Comparison of ENCODE assay signal across 18 mouse cellular contexts in genomic region chr10:60379419-60379957, GRCm38 (mm10). TPM values are rescaled to one million over a fixed set of nuclear protein-coding genes. Genes with fewer than 3 reads are reported as not detected.
DNase-seq lines count a peak whose midpoint lies in the region; ATAC-seq and TF ChIP-seq lines count a peak whose summit lies in the region.
"Had no signal": no experiment of that assay in that cellular context is flagged by ENCODE, and none has a peak within 500 bp of the region (broad histone marks: within the 10 kb centered on the region; RNA-seq: fewer than 3 reads in every experiment).

No protein-coding gene starts in this region.

- H3K36me3 ChIP-seq in heart, adult 2 months (ENCODE audit: control insufficient read depth, insufficient read depth, low read length) = no peaks in the 10 kb centered on the region; the same call in none of the 2 replicates
- no peaks in the 10 kb centered on the region for H3K36me3 ChIP-seq in lung, embryonic 14.5 days (ENCODE audit: insufficient read depth)
- no peaks in the 10 kb centered on the region for H3K36me3 ChIP-seq in embryonic facial prominence, embryonic 15.5 days
- no peaks in the 10 kb centered on the region for H3K36me3 ChIP-seq in stomach, embryonic 14.5 days (ENCODE audit: control insufficient read depth, insufficient read depth, low read length)
- H3K36me3 ChIP-seq: G1E; midbrain, embryonic 12.5 days; stomach, embryonic 15.5 days had no signal

- no peaks in the 10 kb centered on the region for H3K9me3 ChIP-seq in lung, embryonic 14.5 days (ENCODE audit: low read depth, low read length)
- no peaks in the 10 kb centered on the region for H3K9me3 ChIP-seq in embryonic facial prominence, embryonic 15.5 days (replicated peaks)
- H3K9me3 ChIP-seq in stomach, embryonic 14.5 days (ENCODE audit: control insufficient read depth, low read depth, low read length) = no peaks in the 10 kb centered on the region
- H3K9me3 ChIP-seq: midbrain, embryonic 12.5 days; stomach, embryonic 15.5 days had no signal

- H3K79me2 ChIP-seq in heart, adult 2 months (replicated peaks; ENCODE audit: control insufficient read depth, insufficient read depth, low read length) = no peaks in the 10 kb centered on the region

- H3K27ac ChIP-seq in heart, adult 2 months = peak overlapping the region; percentile 12; the same call in 1 of the 2 replicates
- no peak overlapping the region; the same call in 1 of the 2 replicates for H3K27ac ChIP-seq in lung, embryonic 14.5 days (ENCODE audit: low read depth)
- peak overlapping the region; percentile 6; the same call in 1 of the 2 replicates for H3K27ac ChIP-seq in embryonic facial prominence, embryonic 15.5 days (replicated peaks)
- H3K27ac ChIP-seq in stomach, embryonic 14.5 days (ENCODE audit: low read length) = 0 out of 2 replicates have a peak overlapping the region, but pooled peaks have one; percentile 0
- H3K27ac ChIP-seq: midbrain, embryonic 12.5 days; stomach, embryonic 15.5 days had no signal

- intact Hi-C loops in heart, adult 2 months (cut with DNase I) = no loop called here
- intact Hi-C loops in left cerebral cortex, postnatal 36 days (cut with DNase I) = no loop called here

- TF ChIP-seq EP300 in heart, adult 2 months (IDR thresholded peaks at IDR 0.05; ENCODE audit: insufficient read depth, low read depth, low read length) = no peak

- TF ChIP-seq POLR2A in heart, adult 2 months (IDR thresholded peaks at IDR 0.05; ENCODE audit: insufficient read depth, low read depth, low read length) = no peak

- H3K4me2 ChIP-seq in lung, embryonic 14.5 days = no peak overlapping the region
- H3K4me2 ChIP-seq in embryonic facial prominence, embryonic 15.5 days (replicated peaks) = no peak overlapping the region
- no peak overlapping the region for H3K4me2 ChIP-seq in stomach, embryonic 14.5 days (replicated peaks; ENCODE audit: low read depth, low read length)
- H3K4me2 ChIP-seq: midbrain, embryonic 12.5 days; stomach, embryonic 15.5 days had no signal

- peaks cover 15% of the 10 kb centered on the region for H3K4me1 ChIP-seq in heart, adult 2 months (ENCODE audit: control insufficient read depth, insufficient read depth, low read length)
- H3K4me1 ChIP-seq in lung, embryonic 14.5 days (ENCODE audit: insufficient read depth) = no peaks in the 10 kb centered on the region
- H3K4me1 ChIP-seq in embryonic facial prominence, embryonic 15.5 days = peaks cover 12% of the 10 kb centered on the region; the same call in 1 of the 2 replicates
- H3K4me1 ChIP-seq in stomach, embryonic 14.5 days (ENCODE audit: control insufficient read depth, insufficient read depth, low read length) = 0 out of 2 replicates have a peak, but pooled peaks cover 3% of the 10 kb centered on the region
- H3K4me1 ChIP-seq: midbrain, embryonic 12.5 days had no signal

- peak in 1 of 2 experiments; percentile 21 for DNase-seq in heart, adult 2 months
- no peak for DNase-seq in heart, adult 11 months
- no peak for DNase-seq in lung, embryonic 14.5 days
- DNase-seq in lung, postnatal 4 days = no peak
- no peak for DNase-seq in urinary bladder, adult 18-20 months (ENCODE audit: low spot score in 2 of 2)
- DNase-seq in left cerebral cortex, postnatal 36 days (ENCODE audit: low spot score in 2 of 2) = no peak
- DNase-seq: adrenal gland, postnatal 36 days; B cell, adult 2 months; cerebellum, adult 11-12 months; gastrocnemius, postnatal 14 days; kidney, postnatal 25 days had no signal

- H3K4me3 ChIP-seq in heart, adult 2 months = no peak overlapping the region
- no peak overlapping the region for H3K4me3 ChIP-seq in lung, embryonic 14.5 days (ENCODE audit: low read depth, low read length)
- no peak overlapping the region for H3K4me3 ChIP-seq in embryonic facial prominence, embryonic 15.5 days (replicated peaks)
- H3K4me3 ChIP-seq in stomach, embryonic 14.5 days (ENCODE audit: low read depth, low read length) = no peak overlapping the region
- H3K4me3 ChIP-seq: midbrain, embryonic 12.5 days; stomach, embryonic 15.5 days had no signal

- H3K9ac ChIP-seq in heart, adult 2 months (ENCODE audit: low read depth, low read length) = no peak overlapping the region
- H3K9ac ChIP-seq in lung, embryonic 14.5 days = 0 out of 2 replicates have a peak overlapping the region, but pooled peaks have one; percentile 15
- no peak overlapping the region for H3K9ac ChIP-seq in embryonic facial prominence, embryonic 15.5 days
- no peak overlapping the region for H3K9ac ChIP-seq in stomach, embryonic 14.5 days (replicated peaks; ENCODE audit: low read depth, low read length)
- H3K9ac ChIP-seq: midbrain, embryonic 12.5 days; stomach, embryonic 15.5 days had no signal

- no peak for ATAC-seq in lung, embryonic 14.5 days (ENCODE audit: insufficient read depth)
- ATAC-seq in embryonic facial prominence, embryonic 15.5 days (ENCODE audit: insufficient number of reproducible peaks, low FRiP score, low TSS enrichment, low read depth) = no peak
- ATAC-seq in stomach, embryonic 14.5 days (ENCODE audit: insufficient number of reproducible peaks, insufficient read depth, low FRiP score, low read depth) = no peak

- H3K27me3 ChIP-seq in heart, adult 2 months (ENCODE audit: control insufficient read depth, insufficient read depth, low read length) = no peaks in the 10 kb centered on the region
- no peaks in the 10 kb centered on the region for H3K27me3 ChIP-seq in lung, embryonic 14.5 days (ENCODE audit: insufficient read depth, low read length)
- H3K27me3 ChIP-seq in embryonic facial prominence, embryonic 15.5 days = no peaks in the 10 kb centered on the region
- H3K27me3 ChIP-seq in stomach, embryonic 14.5 days (ENCODE audit: control insufficient read depth, insufficient read depth, low read length) = no peaks in the 10 kb centered on the region
- H3K27me3 ChIP-seq: midbrain, embryonic 12.5 days; stomach, embryonic 15.5 days had no signal

- 59% methylated on average over 9 of the region's 9 CpGs for WGBS in heart, adult 2 months
- WGBS in lung, embryonic 14.5 days = 65% methylated on average over 9 of the region's 9 CpGs
- 62% methylated on average over 9 of the region's 9 CpGs for WGBS in embryonic facial prominence, embryonic 15.5 days
- WGBS in stomach, embryonic 14.5 days = 69% methylated on average over 9 of the region's 9 CpGs

- TF ChIP-seq CTCF in heart, adult 2 months (IDR thresholded peaks at IDR 0.05) = no peak
- no peak for TF ChIP-seq CTCF in lung, embryonic 14.5 days (IDR thresholded peaks at IDR 0.05; ENCODE audit: low read depth)

RNA-seq across cellular contexts. Expression of gene Gm17455, which starts 20.0 kb away (rescaled TPM):
- not detected for total RNA-seq in heart, adult 2 months (2021)
- 0.56 and 1.9 TPM in 2 replicates for polyA plus RNA-seq in heart, adult 2 months (2012; rRNA removed)
- polyA plus RNA-seq in lung, embryonic 14.5 days (2014; fragmentation: Nextera tagmentation; extraction: Ambion mirVana) = 0.74 and 1.2 TPM in 2 replicates
- 1.3 and 2.3 TPM in 2 replicates for polyA plus RNA-seq in embryonic facial prominence, embryonic 15.5 days (2015; fragmentation: Nextera tagmentation; extraction: Ambion mirVana)
- 0.41 and 1.4 TPM in 2 replicates for polyA plus RNA-seq in stomach, embryonic 14.5 days (2014; fragmentation: Nextera tagmentation; extraction: Ambion mirVana)
- not detected for total RNA-seq in left cerebral cortex, postnatal 36 days (2021)
- total RNA-seq: adrenal gland, postnatal 36 days; common myeloid progenitor, adult 5-6 weeks; G1E; hematopoietic stem cell, adult 5-6 weeks had no signal
- polyA plus RNA-seq: G1E had no signal

RNA-seq across cellular contexts. Expression of gene Vsir, which starts 32.8 kb away (rescaled TPM):
- 10 to 100 TPM; 14.9 to 20.9 TPM for total RNA-seq in heart, adult 2 months (2021)
- polyA plus RNA-seq in heart, adult 2 months (2012; rRNA removed) = 28.1 and 39.7 TPM in 2 replicates
- polyA plus RNA-seq in lung, embryonic 14.5 days (2014; fragmentation: Nextera tagmentation; extraction: Ambion mirVana) = 4.3 and 6.7 TPM in 2 replicates
- polyA plus RNA-seq in embryonic facial prominence, embryonic 15.5 days (2015; fragmentation: Nextera tagmentation; extraction: Ambion mirVana) = 3.5 and 5.5 TPM in 2 replicates
- polyA plus RNA-seq in stomach, embryonic 14.5 days (2014; fragmentation: Nextera tagmentation; extraction: Ambion mirVana) = 4.9 and 6.8 TPM in 2 replicates
- total RNA-seq in left cerebral cortex, postnatal 36 days (2021) = 10 to 100 TPM; 25.2 to 27.8 TPM
